Mouse (Mus musculus): ENCODE results near the gene Wdr20.

The Wdr20 gene

DNA sequence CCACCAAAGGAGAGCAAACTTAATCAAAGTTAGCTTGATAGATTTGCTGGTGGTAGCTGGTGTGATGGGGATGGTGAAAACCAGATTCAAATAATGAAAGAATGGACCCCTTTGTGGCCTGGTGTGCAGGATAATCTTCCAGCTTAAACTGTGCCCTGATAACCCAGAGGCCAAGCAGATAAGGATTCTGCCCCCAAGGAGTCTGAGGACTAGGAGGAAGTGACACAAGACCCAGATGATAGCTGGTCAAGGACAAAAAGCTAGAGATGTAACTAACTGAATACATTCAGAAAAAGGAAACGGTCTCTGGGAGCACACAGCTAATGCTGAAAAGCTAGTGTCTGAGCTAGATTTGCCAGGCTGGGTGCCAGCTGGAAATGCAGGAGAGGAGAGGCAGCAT lies 114.2 kb downstream of the Wdr20 start:
- no peak for DNase-seq (ENCODE audit: low spot score)
